Mouse (Mus musculus) embryonic facial prominence, embryonic 12.5 days (tissue): ENCODE data around the gene Hsd3b7. TPM values are rescaled to one million over a fixed set of nuclear protein-coding genes. Genes with fewer than 3 reads are reported as not detected.
"Not testable (repeated sequence)": the region's sequence is repeated elsewhere in the genome, so short reads cannot be mapped to it uniquely, and the experiment has no call there.

Source experiments
- ATAC-seq: fragments of 200-750 bp; cut with Nextera tagmentation; 2 replicates; pipeline ENCODE4 v1.8.0; 2017; ENCODE audit not compliant: insufficient number of reproducible peaks, insufficient read depth, low FRiP score, low TSS enrichment
- H3K27ac ChIP-seq: fragments of 300-500 bp; sonication (generic); 2 replicates; pipeline ENCODE4 v1.5.1; 2016; ENCODE audit warnings: mild to moderate bottlenecking
- H3K27me3 ChIP-seq: fragments of 300-500 bp; sonication (generic); 2 replicates; pipeline ENCODE4 v1.6.1; 2016; ENCODE audit warnings: mild to moderate bottlenecking, moderate library complexity
- H3K36me3 ChIP-seq: fragments of 300-500 bp; sonication (generic); 2 replicates; pipeline ENCODE4 v1.6.1; 2016; ENCODE audit warnings: mild to moderate bottlenecking
- H3K4me1 ChIP-seq: fragments of 300-500 bp; sonication (generic); 2 replicates; pipeline ENCODE4 v1.6.1; 2016
- H3K4me2 ChIP-seq: fragments of 300-500 bp; sonication (generic); replicated peaks from 2 replicates; pipeline ENCODE4 v1.6.1; 2016; ENCODE audit warnings: mild to moderate bottlenecking, moderate library complexity
- H3K4me3 ChIP-seq: fragments of 300-500 bp; sonication (generic); 2 replicates; pipeline ENCODE4 v1.5.1; 2016; ENCODE audit warnings: mild to moderate bottlenecking
- H3K9ac ChIP-seq: fragments of 300-500 bp; sonication (generic); 2 replicates; pipeline ENCODE4 v1.6.1; 2016; ENCODE audit warnings: mild to moderate bottlenecking, moderate library complexity
- H3K9me3 ChIP-seq: fragments of 300-500 bp; sonication (generic); 2 replicates; pipeline ENCODE4 v1.6.1; 2016; ENCODE audit warnings: mild to moderate bottlenecking, moderate library complexity
- WGBS: fragments of 180-500 bp; shearing (Covaris S2); methylation state at CpG from one replicate; pipeline ENCODE4 v1.1.7; 2016; 5-methylcytosine and 5-hydroxymethylcytosine counted together
- polyA plus RNA-seq: library from polyadenylated mRNA; unstranded; fragments of >200 nt; fragmentation: Nextera tagmentation; extraction: Ambion mirVana; gene quantifications from 2 replicates; pipeline ENCODE4 v1.2.1, GENCODE M21; 2016

Gene Hsd3b7
- polyA plus RNA-seq, 1 experiment from 2014 or later, result 10.3 TPM

DNA sequence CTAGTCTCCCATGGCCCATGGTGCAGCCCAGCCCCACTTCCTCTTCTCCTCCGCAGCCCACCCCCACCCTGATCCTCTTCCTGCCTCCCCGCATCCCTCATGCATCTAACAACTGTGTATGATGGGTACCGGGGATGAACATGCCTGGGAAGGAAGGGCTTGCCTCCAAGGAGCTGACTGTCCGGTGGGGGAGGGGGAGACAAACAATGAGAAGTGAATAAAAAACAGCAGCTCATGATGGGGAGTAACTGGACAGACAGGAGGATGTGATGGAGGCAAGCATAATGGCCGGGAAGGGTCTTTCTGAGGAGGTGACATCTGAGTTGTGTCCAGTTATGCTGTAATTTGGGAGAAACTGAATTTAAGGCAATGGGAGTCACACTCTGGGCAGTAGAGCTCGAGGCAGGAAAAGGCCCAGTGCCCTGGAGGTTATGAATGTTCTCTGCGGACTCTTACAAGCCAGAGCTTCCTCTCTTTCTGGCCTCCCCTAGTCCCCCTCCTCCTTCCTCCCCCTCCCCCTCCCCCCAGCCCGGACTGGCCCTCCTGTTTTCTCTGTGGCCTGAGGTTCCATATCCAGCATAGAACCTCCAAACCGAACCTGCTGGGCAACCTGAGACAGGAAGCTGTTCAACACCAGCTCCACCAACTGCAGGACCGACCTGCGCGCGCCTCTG is 20.6 kb downstream of the Hsd3b7 start:
- no peaks in the 10 kb centered on the region for H3K36me3 ChIP-seq
- H3K4me1 ChIP-seq, result peaks cover 25% of the 10 kb centered on the region
- no peaks in the 10 kb centered on the region for H3K27me3 ChIP-seq
- ATAC-seq, result no peak
- no peaks in the 10 kb centered on the region for H3K9me3 ChIP-seq
- H3K9ac ChIP-seq, result no peak overlapping the region
- 0 out of 2 replicates have a peak overlapping the region, but pooled peaks have one; percentile 0 for H3K27ac ChIP-seq
- 54% methylated on average over 13 of the region's 13 CpGs for WGBS
- H3K4me3 ChIP-seq, result no peak overlapping the region
- H3K4me2 ChIP-seq, result no peak overlapping the region

DNA sequence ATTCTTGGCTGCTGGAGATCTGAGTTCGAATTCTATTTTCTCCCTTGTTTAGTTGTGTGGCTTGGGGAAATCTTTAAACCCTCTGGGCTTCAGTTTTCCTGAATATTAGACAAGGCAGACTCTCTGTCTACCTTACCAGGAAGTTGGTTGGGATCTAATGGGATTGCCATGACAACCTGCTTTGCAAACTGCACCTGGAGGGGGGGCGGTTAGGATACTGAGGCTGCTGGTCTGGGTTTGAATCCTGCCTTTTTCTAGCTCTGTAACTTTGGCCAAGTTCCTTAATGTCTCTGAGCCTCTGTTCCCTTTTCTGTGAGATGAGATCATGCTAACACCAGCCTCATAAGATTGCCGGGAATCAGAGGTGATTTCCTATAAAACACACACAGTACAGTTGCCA is 22.1 kb downstream of the Hsd3b7 start:
- WGBS, result 88% methylated on average over 3 of the region's 3 CpGs
- H3K4me1 ChIP-seq, result peaks cover 21% of the 10 kb centered on the region
- no peak overlapping the region for H3K4me2 ChIP-seq
- H3K4me3 ChIP-seq, result no peak overlapping the region
- H3K27me3 ChIP-seq, result no peaks in the 10 kb centered on the region
- H3K9me3 ChIP-seq, result no peaks in the 10 kb centered on the region
- H3K9ac ChIP-seq, result no peak overlapping the region
- no peaks in the 10 kb centered on the region for H3K36me3 ChIP-seq
- no peak for ATAC-seq
- no peak overlapping the region for H3K27ac ChIP-seq

DNA sequence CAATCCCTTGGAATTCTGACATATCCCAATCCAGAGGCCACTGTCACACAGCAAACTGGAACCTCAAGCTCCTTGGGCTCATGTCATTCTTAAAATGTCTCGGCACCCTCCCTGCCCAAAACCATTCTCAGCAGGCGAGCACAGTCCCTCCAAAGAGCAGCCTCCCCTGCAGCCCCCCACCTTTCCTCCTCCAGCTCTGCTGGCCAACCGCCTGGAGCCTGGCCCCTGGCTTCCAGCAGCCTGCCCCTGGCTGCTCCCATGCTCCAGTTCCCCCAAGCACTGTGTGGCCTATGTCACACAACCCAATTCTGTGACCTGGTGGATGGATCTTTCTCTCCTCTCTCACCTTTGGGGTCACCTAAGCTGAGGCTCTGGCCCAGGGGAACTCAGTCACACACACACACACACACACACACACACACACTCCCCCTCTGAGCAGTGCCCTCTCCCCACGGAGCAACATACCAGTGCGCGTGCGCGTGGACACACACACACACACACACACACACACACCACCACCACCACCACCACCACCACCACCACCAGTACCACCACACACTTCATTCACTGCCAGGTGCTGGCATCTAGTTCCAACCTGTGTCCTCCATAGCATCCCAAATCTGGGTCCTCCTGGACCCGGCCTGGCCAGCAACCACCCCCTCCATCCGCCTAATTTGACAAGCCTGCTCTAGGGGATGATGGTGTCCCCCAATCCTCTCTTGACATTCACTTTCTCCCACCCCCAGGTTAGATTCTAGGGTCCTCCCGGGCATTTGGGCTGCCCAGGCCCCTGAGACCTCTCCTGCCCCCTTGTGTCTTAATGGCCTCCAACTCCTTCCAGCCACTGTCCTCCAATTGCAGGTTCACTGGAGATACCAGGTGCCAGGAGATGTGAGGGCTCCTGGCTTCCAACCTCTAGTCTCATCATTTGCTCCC is 23.1 kb downstream of the Hsd3b7 start:
- WGBS, result 66% methylated on average over 11 of the region's 11 CpGs
- Histone ChIP-seq H3K4me1 (peaks cover 21% of the 10 kb centered on the region), H3K9ac (peak overlapping the region; percentile 81), H3K4me3 (peak overlapping the region; percentile 83), H3K27ac (peak overlapping the region; percentile 83; the same call in 1 of the 2 replicates), H3K4me2 (peak overlapping the region; percentile 73), H3K27me3 (no peaks in the 10 kb centered on the region), H3K36me3 (no peaks in the 10 kb centered on the region), H3K9me3 (no peaks in the 10 kb centered on the region)
- ATAC-seq, result no peak

DNA sequence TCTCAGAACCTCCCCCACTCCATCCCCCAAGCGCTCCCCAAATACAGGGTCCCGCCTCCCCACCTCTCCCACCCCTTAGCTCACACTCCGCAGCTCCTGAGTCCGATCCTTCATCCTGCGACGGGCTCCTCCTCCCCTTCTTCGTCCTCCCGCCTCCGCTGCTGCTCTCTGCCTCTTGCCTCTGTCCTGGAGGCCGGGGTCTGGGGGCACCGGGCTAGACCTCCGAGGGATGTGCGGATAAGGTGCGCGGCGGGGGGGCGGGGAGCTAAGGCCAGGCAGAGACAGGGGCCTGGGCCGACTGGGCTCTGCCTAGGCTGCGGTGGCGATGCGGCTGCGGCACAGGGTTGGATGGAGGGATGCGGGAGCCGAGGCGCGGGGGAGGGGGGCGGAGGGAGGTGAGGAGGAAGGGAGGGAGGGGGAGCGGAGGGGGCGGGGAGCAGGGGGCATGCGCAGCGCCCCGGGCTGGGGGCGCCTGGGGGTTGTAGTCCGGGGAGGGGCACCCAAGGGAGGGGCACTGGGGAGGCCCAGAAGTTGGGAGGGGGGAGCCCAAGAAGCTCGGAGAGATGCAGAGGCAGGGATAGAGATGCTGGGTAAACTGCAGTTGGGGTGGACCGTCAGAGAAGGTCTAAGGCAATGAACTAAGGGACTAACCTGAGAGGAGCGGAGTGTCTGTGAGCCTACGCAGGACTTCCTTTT is 23.9 kb downstream of the Hsd3b7 start, which contains the start of the genes Stx4a and Stx1b:
Stx4a (plus strand) TSS at position 119 of the 696 bp plus-strand sequence.
Stx1b (minus strand) TSS at position 374 of the 696 bp plus-strand sequence.
- peak within 1 kb of the TSS; percentile 83 for H3K27ac ChIP-seq
- no peaks in the 10 kb centered on the region for H3K9me3 ChIP-seq
- H3K27me3 ChIP-seq, result no peaks in the 10 kb centered on the region
- 2% methylated on average over 35 of the region's 38 CpGs for WGBS
- peak; percentile 74 for ATAC-seq
- peak within 1 kb of the TSS; percentile 83 for H3K4me3 ChIP-seq
- peak within 1 kb of the TSS; percentile 81 for H3K9ac ChIP-seq
- no peaks in the 10 kb centered on the region for H3K36me3 ChIP-seq
- peak within 1 kb of the TSS; percentile 73 for H3K4me2 ChIP-seq
- peaks cover 21% of the 10 kb centered on the region for H3K4me1 ChIP-seq

DNA sequence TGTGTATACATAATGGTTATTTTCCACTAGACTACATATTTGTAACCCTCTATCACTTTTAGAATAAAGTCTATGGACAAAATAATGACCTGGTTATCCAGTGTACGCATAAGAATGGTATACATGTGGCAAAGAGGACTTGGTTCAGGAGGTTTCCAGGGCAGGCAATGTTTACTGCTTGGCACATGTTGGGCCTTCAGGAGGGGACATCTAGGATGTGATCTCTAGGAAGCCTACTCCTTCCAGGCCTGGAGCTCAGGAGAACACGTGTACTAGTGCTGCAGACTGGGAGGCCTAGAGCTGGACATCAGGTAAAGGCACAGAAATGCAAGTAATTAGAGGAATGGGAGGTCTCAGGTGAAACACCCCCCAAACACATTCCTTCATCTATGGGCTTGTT is 35.1 kb downstream of the Hsd3b7 start:
- H3K9me3 ChIP-seq, result no peaks in the 10 kb centered on the region
- no peaks in the 10 kb centered on the region for H3K4me1 ChIP-seq
- no peak overlapping the region for H3K4me2 ChIP-seq
- WGBS, result 75% methylated on average over 2 of the region's 2 CpGs
- no peak overlapping the region for H3K9ac ChIP-seq
- H3K27ac ChIP-seq, result no peak overlapping the region
- H3K36me3 ChIP-seq, result no peaks in the 10 kb centered on the region
- H3K27me3 ChIP-seq, result no peaks in the 10 kb centered on the region
- no peak for ATAC-seq
- no peak overlapping the region for H3K4me3 ChIP-seq

DNA sequence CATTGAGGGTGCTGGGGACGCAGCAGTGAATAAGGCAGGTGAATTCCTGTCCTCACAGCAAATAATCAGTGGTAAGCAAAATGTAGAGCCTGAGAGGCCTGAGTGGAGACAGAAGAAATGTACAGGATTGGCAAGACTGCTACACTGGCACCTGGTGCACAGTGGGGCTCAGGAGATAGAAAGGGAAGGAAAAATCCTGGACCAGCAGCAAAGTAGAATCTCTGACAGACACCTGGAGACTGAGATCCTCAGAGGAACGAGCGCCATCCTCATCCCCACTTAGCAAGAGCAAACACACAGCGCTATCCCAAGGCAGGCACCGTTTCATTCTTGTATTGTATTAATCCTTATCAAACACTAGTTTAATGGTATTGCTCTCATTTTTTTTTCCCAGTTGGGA is 37.1 kb downstream of the Hsd3b7 start:
- Histone ChIP-seq H3K27ac (no peak overlapping the region), H3K9ac (no peak overlapping the region), H3K4me3 (no peak overlapping the region), H3K27me3 (no peaks in the 10 kb centered on the region), H3K4me1 (no peaks in the 10 kb centered on the region), H3K9me3 (no peaks in the 10 kb centered on the region), H3K36me3 (no peaks in the 10 kb centered on the region), H3K4me2 (no peak overlapping the region)
- ATAC-seq, result no peak
- 89% methylated on average over 5 of the region's 5 CpGs for WGBS

DNA sequence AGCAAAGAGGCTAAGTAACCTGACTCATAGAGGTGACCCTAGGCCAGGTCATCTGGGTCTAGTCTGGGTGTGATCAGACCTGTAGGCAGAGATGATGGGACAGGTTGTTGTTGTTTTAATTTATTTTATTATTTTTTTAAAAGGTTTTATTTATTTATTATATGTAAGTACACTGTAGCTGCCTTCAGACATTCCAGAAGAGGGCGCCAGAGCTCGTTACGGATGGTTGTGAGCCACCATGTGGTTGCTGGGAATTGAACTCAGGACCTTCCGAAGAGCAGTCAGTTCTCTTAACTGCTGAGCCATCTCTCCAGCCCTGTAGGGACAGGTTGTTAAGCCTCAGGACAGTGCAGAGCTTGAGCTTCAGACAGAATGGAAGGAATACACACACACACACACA is 37.5 kb downstream of the Hsd3b7 start:
- not testable (repeated sequence) for H3K36me3 ChIP-seq, H3K27me3 ChIP-seq, H3K9ac ChIP-seq, H3K4me2 ChIP-seq, H3K27ac ChIP-seq, ATAC-seq, H3K4me3 ChIP-seq, H3K9me3 ChIP-seq, H3K4me1 ChIP-seq
- 74% methylated on average over 4 of the region's 4 CpGs for WGBS

DNA sequence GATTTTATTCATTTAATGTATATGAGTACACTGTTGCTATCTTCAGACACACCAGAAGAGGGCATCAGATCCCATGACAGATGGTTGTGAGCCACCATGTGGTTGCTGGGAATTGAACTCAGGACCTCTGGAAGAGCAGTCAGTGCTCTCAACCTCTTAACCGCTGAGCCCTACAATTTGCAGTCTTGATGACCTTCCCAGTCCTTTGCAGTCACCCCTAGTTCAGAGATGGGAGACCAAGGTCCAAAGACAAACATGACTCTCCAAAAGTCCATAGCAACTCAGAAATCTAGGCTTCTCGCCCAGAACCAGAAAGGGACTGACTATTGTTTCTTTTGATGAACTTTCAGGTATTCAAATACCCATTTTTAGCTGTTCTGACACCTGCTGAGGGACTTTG is 39.6 kb downstream of the Hsd3b7 start:
- H3K9me3 ChIP-seq, H3K4me1 ChIP-seq, H3K4me3 ChIP-seq, H3K4me2 ChIP-seq, H3K27ac ChIP-seq, H3K9ac ChIP-seq, ATAC-seq, H3K27me3 ChIP-seq: not testable (repeated sequence)
- WGBS, result 82% methylated on average over 2 of the region's 2 CpGs
- peaks cover 11% of the 10 kb centered on the region; the same call in 1 of the 2 replicates for H3K36me3 ChIP-seq

DNA sequence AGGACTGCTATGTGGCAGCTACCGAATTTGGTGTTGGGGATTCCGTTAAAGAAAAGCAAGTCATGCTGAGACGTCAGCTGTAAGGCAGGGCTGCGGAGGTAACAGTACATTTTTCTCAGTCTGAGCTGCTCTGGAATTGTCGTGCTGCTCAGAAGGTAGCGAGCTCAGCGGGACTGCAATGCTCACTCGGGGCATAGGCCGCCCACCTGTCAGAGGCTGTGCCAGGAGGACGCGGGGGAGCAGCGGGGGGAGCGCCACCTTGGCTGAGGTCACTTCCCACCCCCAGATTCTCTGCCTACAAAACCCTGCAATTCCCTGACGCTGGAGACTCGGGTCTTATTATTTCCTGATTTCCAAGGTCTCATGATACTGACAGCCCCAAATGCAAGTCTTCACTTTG is 40.5 kb downstream of the Hsd3b7 start:
- Histone ChIP-seq H3K36me3 (peaks cover 11% of the 10 kb centered on the region; the same call in 1 of the 2 replicates), H3K27me3 (no peaks in the 10 kb centered on the region), H3K4me3 (peak overlapping the region; percentile 79), H3K4me2 (peak overlapping the region; percentile 90), H3K9me3 (no peaks in the 10 kb centered on the region), H3K9ac (peak overlapping the region; percentile 58), H3K27ac (peak overlapping the region; percentile 89), H3K4me1 (no peaks in the 10 kb centered on the region; the same call in 1 of the 2 replicates)
- 5% methylated on average over 15 of the region's 15 CpGs for WGBS
- peak; percentile 23; the same call in 1 of the 2 replicates for ATAC-seq

DNA sequence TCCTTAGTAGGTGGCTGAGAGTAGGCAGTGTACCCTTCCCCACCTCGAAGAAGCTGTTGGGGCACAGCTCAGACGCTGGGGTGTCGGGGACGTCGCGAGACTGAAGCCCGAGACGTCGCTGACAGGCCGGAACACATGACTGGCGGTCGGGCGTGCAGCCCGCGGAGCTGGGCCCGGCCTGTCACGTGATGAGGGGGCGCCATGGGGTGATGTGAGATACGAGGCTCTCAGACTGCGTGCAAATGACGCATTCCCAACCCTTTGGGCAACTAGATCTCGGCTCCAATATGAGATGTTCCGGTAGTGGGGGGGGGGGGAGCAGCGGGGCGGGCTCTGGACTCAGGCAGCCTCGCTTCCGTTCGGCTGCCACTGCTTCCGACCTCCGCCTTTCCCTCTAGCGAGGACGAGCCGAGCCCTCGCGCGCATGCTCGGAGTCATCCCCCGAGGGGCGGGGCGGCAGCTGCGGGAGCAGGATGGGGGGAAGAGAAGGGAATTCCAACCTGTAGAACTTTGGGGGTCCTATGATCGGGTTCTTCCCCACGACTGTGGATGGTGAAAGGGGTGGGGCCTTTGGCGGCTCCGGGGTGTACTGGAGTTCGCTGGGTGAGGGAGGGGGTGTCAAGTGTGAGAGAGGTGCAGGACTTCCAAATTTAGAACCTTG is 41.1 kb downstream of the Hsd3b7 start:
- peak overlapping the region; percentile 67 for H3K9ac ChIP-seq
- peak overlapping the region; percentile 90 for H3K4me2 ChIP-seq
- under 1% methylated on average over 43 of the region's 46 CpGs for WGBS
- H3K4me3 ChIP-seq, result peak overlapping the region; percentile 79
- no peaks in the 10 kb centered on the region for H3K9me3 ChIP-seq
- peak overlapping the region; percentile 89 for H3K27ac ChIP-seq
- peaks cover 16% of the 10 kb centered on the region for H3K36me3 ChIP-seq
- no peaks in the 10 kb centered on the region for H3K27me3 ChIP-seq
- no peaks in the 10 kb centered on the region; the same call in 1 of the 2 replicates for H3K4me1 ChIP-seq
- peak; percentile 89 for ATAC-seq
